Mouse (Mus musculus) neural tube, embryonic 13.5 days (tissue): ENCODE measurements around the gene Mamld1. TPM values are rescaled to one million over a fixed set of nuclear protein-coding genes. Genes with fewer than 3 reads are reported as not detected.
A peak's percentile ranks its signal among the peaks of the same experiment; 100 is the strongest.
"Not testable (repeated sequence)": the region's sequence is repeated elsewhere in the genome, so short reads cannot be mapped to it uniquely, and the experiment has no call there.

Experiments used
- ATAC-seq: fragments of 200-750 bp; cut with Nextera tagmentation; 2 replicates; pipeline ENCODE4 v1.8.0; 2017; ENCODE audit warnings: low read depth, mild to moderate bottlenecking, moderate TSS enrichment, moderate library complexity
- H3K27ac ChIP-seq: fragments of 300-500 bp; sonication (generic); replicated peaks from 2 replicates; pipeline ENCODE4 v1.5.1; 2015; ENCODE audit warnings: moderate library complexity, mild to moderate bottlenecking, inconsistent platforms
- H3K27me3 ChIP-seq: fragments of 300-500 bp; sonication (generic); 2 replicates; pipeline ENCODE4 v1.6.1; 2015; ENCODE audit warnings: mild to moderate bottlenecking, inconsistent platforms
- H3K36me3 ChIP-seq: fragments of 300-500 bp; sonication (generic); 2 replicates; pipeline ENCODE4 v1.6.1; 2015; ENCODE audit warnings: mild to moderate bottlenecking, inconsistent platforms
- H3K4me1 ChIP-seq: fragments of 300-500 bp; sonication (generic); replicated peaks from 2 replicates; pipeline ENCODE4 v1.6.1; 2015; ENCODE audit warnings: inconsistent platforms
- H3K4me2 ChIP-seq: fragments of 300-500 bp; sonication (generic); 2 replicates; pipeline ENCODE4 v1.6.1; 2015; ENCODE audit warnings: inconsistent platforms, mild to moderate bottlenecking, moderate library complexity
- H3K4me3 ChIP-seq: fragments of 300-500 bp; sonication (generic); 2 replicates; pipeline ENCODE4 v1.5.1; 2015; ENCODE audit warnings: mild to moderate bottlenecking, inconsistent platforms
- H3K9ac ChIP-seq: fragments of 300-500 bp; sonication (generic); 2 replicates; pipeline ENCODE4 v1.6.1; 2015; ENCODE audit warnings: moderate library complexity, mild to moderate bottlenecking, inconsistent platforms
- H3K9me3 ChIP-seq: fragments of 300-500 bp; sonication (generic); 2 replicates; pipeline ENCODE4 v1.6.1; 2016; ENCODE audit warnings: inconsistent platforms
- WGBS: fragments of 180-500 bp; shearing (Covaris S2); methylation state at CpG from one replicate; pipeline ENCODE4 v1.1.7; 2015; 5-methylcytosine and 5-hydroxymethylcytosine counted together
- polyA plus RNA-seq: library from polyadenylated mRNA; unstranded; fragments of >200 nt; fragmentation: Nextera tagmentation; extraction: Ambion mirVana; gene quantifications from 2 replicates; pipeline ENCODE4 v1.2.1, GENCODE M21; 2015

The Mamld1 gene
- 6.7 and 6.9 TPM in 2 replicates for polyA plus RNA-seq

DNA sequence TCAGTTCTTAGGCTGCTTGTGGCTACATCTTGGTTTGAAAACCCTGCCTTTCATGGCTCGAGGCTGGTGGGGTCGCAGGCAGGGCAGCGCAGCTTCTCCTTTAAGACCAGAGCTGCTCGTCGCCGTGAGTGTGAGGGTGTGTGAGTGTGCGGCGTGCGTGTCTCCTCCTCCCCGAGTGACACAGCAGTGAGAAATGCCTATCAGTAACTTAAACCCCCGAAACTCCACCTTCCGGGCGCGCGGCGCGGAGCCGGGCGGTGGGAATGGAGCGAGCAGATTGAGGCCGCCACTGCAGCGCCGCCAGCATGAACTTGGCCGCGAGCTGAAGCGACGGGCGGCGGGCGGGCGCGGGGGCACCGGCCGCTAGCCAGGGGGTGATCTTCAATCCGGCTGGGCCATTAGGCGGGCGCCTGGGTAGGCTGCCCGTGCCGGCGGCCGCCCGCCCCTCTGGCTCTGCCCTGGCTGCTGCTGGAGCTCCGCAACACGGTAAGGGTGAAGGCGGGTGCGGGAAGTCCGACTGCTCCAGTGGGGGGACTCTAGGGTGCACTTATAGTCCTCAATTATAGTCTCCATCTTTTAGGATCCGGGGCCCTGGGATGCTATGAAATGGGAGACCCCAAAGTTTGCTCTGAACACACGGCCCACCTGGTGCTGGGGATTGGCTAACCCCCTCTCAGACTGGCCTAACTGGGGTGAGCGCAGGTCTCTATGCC is at the start of gene Mamld1:
TSS of gene Mamld1 (plus strand) at position 393 of the 713 bp plus-strand sequence.
- peak; percentile 62 for ATAC-seq
- H3K9me3 ChIP-seq = no peaks in the 10 kb centered on the region
- H3K4me1 ChIP-seq = peaks cover 20% of the 10 kb centered on the region
- WGBS = 13% methylated on average over 48 of the region's 50 CpGs
- peak within 1 kb of the TSS; percentile 53 for H3K4me3 ChIP-seq
- H3K27ac ChIP-seq = peak within 1 kb of the TSS; percentile 85
- no peaks in the 10 kb centered on the region; the same call in 1 of the 2 replicates for H3K27me3 ChIP-seq
- peak within 1 kb of the TSS; percentile 69 for H3K4me2 ChIP-seq
- H3K9ac ChIP-seq = peak within 1 kb of the TSS; percentile 74
- H3K36me3 ChIP-seq = no peaks in the 10 kb centered on the region

GRCm38 (mm10) chrX:71024718-71025117 is 25.3 kb upstream of the Mamld1 start:
- Histone ChIP-seq H3K27ac (no peak overlapping the region), H3K4me1 (no peaks in the 10 kb centered on the region), H3K36me3 (no peaks in the 10 kb centered on the region), H3K4me3 (no peak overlapping the region), H3K27me3 (no peaks in the 10 kb centered on the region), H3K4me2 (no peak overlapping the region), H3K9me3 (no peaks in the 10 kb centered on the region), H3K9ac (no peak overlapping the region)
- no peak for ATAC-seq

DNA sequence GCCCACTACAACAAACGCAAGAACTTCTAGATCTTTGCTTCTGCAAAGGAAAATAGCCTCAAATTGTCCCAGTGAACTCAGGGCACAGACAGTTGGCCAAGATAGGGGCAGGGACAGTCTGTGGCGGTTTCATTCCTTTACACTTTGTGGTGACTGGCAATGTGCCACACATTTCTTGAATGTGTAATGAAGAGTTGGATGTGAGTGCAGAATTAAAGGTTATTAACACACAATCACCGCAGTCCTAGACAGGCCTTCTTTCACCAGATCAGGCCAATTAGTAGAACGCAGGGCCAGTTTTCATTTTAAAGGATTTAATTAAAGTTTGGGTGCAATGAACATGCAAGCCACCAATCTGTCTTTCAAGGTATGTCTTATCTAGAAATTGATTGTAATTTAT is 22.0 kb upstream of the Mamld1 start:
- Histone ChIP-seq H3K9me3 (no peaks in the 10 kb centered on the region), H3K36me3 (no peaks in the 10 kb centered on the region), H3K4me2 (no peak overlapping the region), H3K4me1 (no peaks in the 10 kb centered on the region), H3K4me3 (no peak overlapping the region), H3K27ac (no peak overlapping the region), H3K27me3 (no peaks in the 10 kb centered on the region), H3K9ac (no peak overlapping the region)
- WGBS = 76% methylated on average over 4 of the region's 4 CpGs
- ATAC-seq = no peak

DNA sequence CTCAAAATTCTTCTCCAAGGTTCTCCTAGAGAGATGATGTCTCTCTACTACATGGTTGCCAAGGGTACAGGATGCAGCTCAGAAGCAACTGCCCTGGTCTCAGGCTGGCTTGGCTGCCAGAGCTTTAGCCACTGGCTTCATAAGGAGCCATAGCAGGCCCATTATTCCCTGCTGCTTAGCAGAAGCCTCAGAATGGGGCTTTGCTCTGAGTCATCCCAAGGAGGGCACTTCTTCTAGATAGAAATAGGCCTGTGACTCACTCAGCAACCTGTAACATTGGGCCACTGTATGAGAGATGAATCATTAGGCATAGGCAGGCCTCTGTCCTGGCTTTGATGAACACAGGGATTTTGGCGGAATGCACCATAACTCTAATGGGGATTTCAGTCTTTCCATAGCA is 21.1 kb upstream of the Mamld1 start:
- H3K27ac ChIP-seq, H3K9ac ChIP-seq, H3K36me3 ChIP-seq, H3K4me2 ChIP-seq, ATAC-seq, H3K9me3 ChIP-seq, H3K27me3 ChIP-seq, H3K4me3 ChIP-seq, H3K4me1 ChIP-seq: not testable (repeated sequence)
- 86% methylated on average over 1 of the region's 1 CpGs for WGBS

DNA sequence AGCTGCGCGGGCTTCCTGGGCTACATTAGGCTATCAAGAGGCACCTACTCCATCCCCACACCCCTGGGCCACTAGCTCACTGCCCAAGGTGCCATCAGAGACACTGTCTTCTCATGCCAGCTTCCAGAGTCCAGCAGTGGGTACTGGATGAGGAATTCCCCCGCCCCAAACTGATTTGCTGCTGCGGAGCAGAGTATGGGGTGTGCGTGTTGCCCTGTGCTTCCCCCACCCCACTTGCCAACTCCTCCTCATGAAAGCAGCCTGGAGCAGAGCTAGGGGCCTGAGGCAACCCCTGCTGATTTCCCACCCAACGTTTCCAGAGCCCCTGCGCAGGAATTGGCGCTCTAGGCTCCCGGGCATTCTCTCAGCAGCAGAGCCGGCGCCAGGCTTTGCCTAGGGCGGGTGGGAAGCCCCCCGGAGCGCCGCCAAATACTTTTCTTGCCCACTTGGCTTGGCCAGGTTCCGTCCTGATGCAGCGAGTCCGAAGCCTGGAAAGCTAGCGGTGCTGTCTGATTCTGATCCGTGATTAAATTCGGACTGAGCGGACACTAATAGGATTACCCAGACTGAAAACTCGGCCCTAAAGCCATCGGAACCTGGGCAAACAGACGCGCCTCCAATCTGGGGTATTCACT is 738 bp downstream of the Mamld1 start:
- Histone ChIP-seq H3K27me3 (no peaks in the 10 kb centered on the region; the same call in 1 of the 2 replicates), H3K9ac (peak overlapping the region; percentile 74), H3K4me1 (peaks cover 20% of the 10 kb centered on the region), H3K27ac (peak overlapping the region; percentile 85), H3K36me3 (no peaks in the 10 kb centered on the region), H3K4me3 (peak overlapping the region; percentile 53), H3K9me3 (no peaks in the 10 kb centered on the region), H3K4me2 (peak overlapping the region; percentile 69)
- 18% methylated on average over 26 of the region's 26 CpGs for WGBS
- peak; percentile 20; the same call in 1 of the 2 replicates for ATAC-seq

- 22% methylated on average over 30 of the region's 30 CpGs for WGBS
- ATAC-seq = peak; percentile 80
These were observed 1.5 kb downstream of the Mamld1 start for GRCm38 (mm10) chrX:71051361-71052114.

DNA sequence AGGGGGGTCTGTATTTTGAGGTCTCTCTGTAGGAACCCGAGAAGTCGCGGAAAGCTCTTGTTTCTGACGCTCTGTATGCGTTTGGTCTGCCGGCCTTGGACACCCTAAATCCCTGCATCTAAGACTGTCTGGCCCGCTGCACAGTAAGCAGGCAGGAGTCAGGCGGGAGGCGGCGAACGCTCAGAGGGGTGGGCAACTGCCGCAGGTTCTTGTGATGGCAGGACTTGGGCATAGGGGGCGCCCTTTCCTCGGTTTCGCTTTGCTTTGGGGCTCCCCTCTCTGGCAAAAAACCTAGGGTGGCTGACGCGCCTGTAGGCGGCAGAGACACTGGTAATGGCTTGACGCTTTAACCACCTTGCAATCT is 2.0 kb downstream of the Mamld1 start:
- Histone ChIP-seq H3K4me1 (peaks cover 20% of the 10 kb centered on the region), H3K4me3 (peak overlapping the region; percentile 53), H3K4me2 (peak overlapping the region; percentile 69), H3K27ac (peak overlapping the region; percentile 85), H3K9me3 (no peaks in the 10 kb centered on the region), H3K9ac (peak overlapping the region; percentile 74), H3K36me3 (no peaks in the 10 kb centered on the region), H3K27me3 (no peaks in the 10 kb centered on the region; the same call in 1 of the 2 replicates)
- ATAC-seq = peak; percentile 66
- 22% methylated on average over 19 of the region's 19 CpGs for WGBS

More at GRCm38 (mm10) chrX:71051361-71052114, 1.5 kb downstream of the Mamld1 start:
- Histone ChIP-seq H3K9ac (peak overlapping the region; percentile 74), H3K4me1 (peaks cover 20% of the 10 kb centered on the region), H3K27me3 (no peaks in the 10 kb centered on the region; the same call in 1 of the 2 replicates), H3K4me2 (peak overlapping the region; percentile 69), H3K27ac (peak overlapping the region; percentile 85), H3K9me3 (no peaks in the 10 kb centered on the region), H3K4me3 (peak overlapping the region; percentile 53), H3K36me3 (no peaks in the 10 kb centered on the region)

- WGBS = 28% methylated on average over 8 of the region's 8 CpGs
- Histone ChIP-seq H3K4me2 (peak overlapping the region; percentile 69), H3K36me3 (no peaks in the 10 kb centered on the region), H3K4me1 (peaks cover 20% of the 10 kb centered on the region), H3K27ac (peak overlapping the region; percentile 85), H3K9me3 (no peaks in the 10 kb centered on the region), H3K9ac (no peak overlapping the region), H3K27me3 (no peaks in the 10 kb centered on the region), H3K4me3 (peak overlapping the region; percentile 53)
- ATAC-seq = peak; percentile 52
These were observed 2.6 kb downstream of the Mamld1 start for GRCm38 (mm10) chrX:71052481-71053216.

DNA sequence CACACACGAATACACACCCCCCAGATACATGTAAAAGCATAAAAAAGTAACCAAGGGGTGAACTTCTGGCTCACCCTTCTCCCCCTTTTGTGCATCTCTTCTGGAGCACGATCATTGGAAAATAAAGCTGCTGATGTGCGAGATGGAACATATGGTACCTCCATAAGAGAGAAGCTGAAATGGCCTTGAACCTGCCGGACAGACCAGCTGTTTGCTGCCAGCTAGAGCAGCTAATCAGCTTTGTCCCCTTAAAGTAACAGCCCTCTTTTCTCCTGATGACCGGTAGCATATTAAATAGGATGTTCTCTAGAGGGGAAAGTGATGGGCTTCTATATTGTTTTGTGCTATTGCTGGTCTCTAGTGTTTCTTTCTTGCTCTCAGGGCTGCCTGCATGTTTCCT is 3.2 kb downstream of the Mamld1 start:
- Histone ChIP-seq H3K9ac (peak overlapping the region; percentile 26; the same call in 1 of the 2 replicates), H3K9me3 (no peaks in the 10 kb centered on the region), H3K4me2 (peak overlapping the region; percentile 69), H3K4me1 (peaks cover 20% of the 10 kb centered on the region), H3K27ac (0 out of 2 replicates have a peak overlapping the region, but pooled peaks have one; percentile 85), H3K4me3 (no peak overlapping the region), H3K36me3 (no peaks in the 10 kb centered on the region), H3K27me3 (no peaks in the 10 kb centered on the region)
- no peak for ATAC-seq
- 44% methylated on average over 5 of the region's 5 CpGs for WGBS

DNA sequence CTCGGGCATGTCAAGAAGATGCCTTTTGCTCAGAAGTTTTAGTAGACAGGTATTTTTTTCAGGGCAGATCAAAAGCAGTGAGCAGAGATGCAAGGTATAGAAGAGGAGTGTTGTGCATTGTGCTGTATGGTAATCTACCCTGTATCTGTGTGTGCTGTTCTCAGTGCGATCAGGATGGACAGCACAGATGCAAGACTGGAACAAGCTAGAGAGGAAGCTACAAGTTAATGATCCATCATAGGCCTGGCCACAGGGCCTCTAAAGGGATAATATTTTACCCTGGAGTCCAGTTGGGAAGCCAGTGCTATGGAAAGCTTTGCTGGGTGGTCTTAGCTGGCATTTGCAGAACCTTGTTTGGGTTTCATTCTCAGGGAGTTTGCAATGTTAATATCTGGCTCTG is 6.9 kb downstream of the Mamld1 start:
- Histone ChIP-seq H3K4me1 (peaks cover 12% of the 10 kb centered on the region), H3K9me3 (no peaks in the 10 kb centered on the region)
- 66% methylated on average over 2 of the region's 2 CpGs for WGBS

GRCm38 (mm10) chrX:71085092-71085807 is 35.2 kb downstream of the Mamld1 start:
- Histone ChIP-seq H3K4me3 (no peak overlapping the region), H3K9me3 (no peaks in the 10 kb centered on the region), H3K9ac (no peak overlapping the region), H3K27me3 (no peaks in the 10 kb centered on the region), H3K36me3 (no peaks in the 10 kb centered on the region), H3K4me1 (0 out of 2 replicates have a peak, but pooled peaks cover 6% of the 10 kb centered on the region), H3K27ac (no peak overlapping the region), H3K4me2 (no peak overlapping the region)
- 63% methylated on average over 4 of the region's 4 CpGs for WGBS
- ATAC-seq = no peak

More for the DNA sequence above, 6.9 kb downstream of the Mamld1 start:
- Histone ChIP-seq H3K27ac (no peak overlapping the region), H3K9ac (no peak overlapping the region), H3K27me3 (no peaks in the 10 kb centered on the region), H3K4me3 (no peak overlapping the region), H3K36me3 (no peaks in the 10 kb centered on the region), H3K4me2 (no peak overlapping the region)
- no peak for ATAC-seq
